Mouse (Mus musculus) adrenal gland, postnatal 10 days (tissue): Measurements from ENCODE around the gene Mettl6. TPM values are rescaled to one million over a fixed set of nuclear protein-coding genes. Genes with fewer than 3 reads are reported as not detected.

Experiments used
- DNase-seq: peaks from one replicate; pipeline ENCODE4 v3.0.0; 2021; ENCODE audit warnings: mixed read lengths
- total RNA-seq, 2 experiments: library from RNA; stranded (reverse); gene quantifications; 2 replicates each; pipeline ENCODE4 v1.2.3; 2021

Gene Mettl6
- total RNA-seq, 2 experiments from 2014 or later: 19.7 to 24.1 TPM

- DNase-seq: no peak
Observed at GRCm38 (mm10) chr14:31433126-31433525, 61.7 kb downstream of the Mettl6 start.

- no peak for DNase-seq
Observed at GRCm38 (mm10) chr14:31432424-31432823, 62.4 kb downstream of the Mettl6 start.

- no peak for DNase-seq
Observed at GRCm38 (mm10) chr14:31431789-31432330, 63.0 kb downstream of the Mettl6 start.

GRCm38 (mm10) chr14:31429004-31429395 is 65.8 kb downstream of the Mettl6 start:
- no peak for DNase-seq

- peak; percentile 86 for DNase-seq
Observed at GRCm38 (mm10) chr14:31428211-31429003, 66.4 kb downstream of the Mettl6 start.

Other genes with a start within 250 kb of the Mettl6 start
- 1 to 10 TPM; 9.1 to 9.2 TPM for gene Phf7, start 243.7 kb downstream of the Mettl6 start, total RNA-seq
- 10 to 100 TPM; 58.4 to 67.6 TPM for gene Bap1, start 243.6 kb downstream of the Mettl6 start, total RNA-seq
- 1 to 10 TPM in 1 of 2 experiments, under 1 TPM in 1; 0.99 to 1.2 TPM for gene Dnah1, start 171.1 kb downstream of the Mettl6 start, total RNA-seq
- 10 to 100 TPM; 33.7 to 40.9 TPM for gene Capn7, start 158.4 kb downstream of the Mettl6 start, total RNA-seq
- 100 to 1,000 TPM; 107 to 135 TPM for gene Sh3bp5, start 59.0 kb downstream of the Mettl6 start, total RNA-seq
- 10 to 100 TPM; 30.9 to 38.7 TPM for gene Eaf1, start 641 bp downstream of the Mettl6 start, total RNA-seq
- 1 to 10 TPM; 1.1 to 4.0 TPM for gene Colq, start 96.3 kb upstream of the Mettl6 start, total RNA-seq
- gene Gm49387, start 145.8 kb upstream of the Mettl6 start, total RNA-seq: 1 to 10 TPM; 4.6 to 7.4 TPM
- 10 to 100 TPM; 43.9 to 48.6 TPM for gene Btd, start 146.0 kb upstream of the Mettl6 start, total RNA-seq
- gene Hacl1, start 146.2 kb upstream of the Mettl6 start, total RNA-seq: 100 to 1,000 TPM in 1 of 2 experiments, 10 to 100 TPM in 1; 86.3 to 159 TPM